Mouse (Mus musculus) intestine, embryonic 16.5 days (tissue): ENCODE measurements at regions not wholly inside any gene's neighbourhood (a gene's known extent, or its start where the extent isn't known, plus 50 kb on each side); places are given as distances from the start of the nearest gene placed in this dataset.

ENCODE experiments used
- ATAC-seq: fragments of 200-750 bp; cut with Nextera tagmentation; 2 replicates; pipeline ENCODE4 v1.8.0; 2017; ENCODE audit warnings: moderate TSS enrichment, moderate library complexity
- H3K27ac ChIP-seq: fragments of 300-500 bp; sonication (generic); 2 replicates; pipeline ENCODE4 v1.5.1; 2014; ENCODE audit warnings: mild to moderate bottlenecking, low read length
- H3K27me3 ChIP-seq: fragments of 300-500 bp; sonication (generic); replicated peaks from 2 replicates; pipeline ENCODE4 v1.6.1; 2014; ENCODE audit warnings: low read length, control low read depth, mixed read lengths; ENCODE audit not compliant: control insufficient read depth, insufficient read depth
- H3K36me3 ChIP-seq: fragments of 300-500 bp; sonication (generic); 2 replicates; pipeline ENCODE4 v1.6.1; 2014; ENCODE audit warnings: low read length, control low read depth; ENCODE audit not compliant: control insufficient read depth, insufficient read depth
- H3K4me1 ChIP-seq: fragments of 300-500 bp; sonication (generic); 2 replicates; pipeline ENCODE4 v1.6.1; 2014; ENCODE audit warnings: low read length, control low read depth, mixed read lengths; ENCODE audit not compliant: control insufficient read depth, insufficient read depth
- H3K4me2 ChIP-seq: fragments of 300-500 bp; sonication (generic); 2 replicates; pipeline ENCODE4 v1.6.1; 2014; ENCODE audit warnings: low read depth, low read length, control low read depth
- H3K4me3 ChIP-seq: fragments of 300-500 bp; sonication (generic); 2 replicates; pipeline ENCODE4 v1.5.1; 2014; ENCODE audit warnings: mild to moderate bottlenecking, low read length
- H3K9ac ChIP-seq: fragments of 300-500 bp; sonication (generic); 2 replicates; pipeline ENCODE4 v1.6.1; 2014; ENCODE audit warnings: low read depth, low read length
- H3K9me3 ChIP-seq: fragments of 300-500 bp; sonication (generic); 2 replicates; pipeline ENCODE4 v1.6.1; 2016; ENCODE audit warnings: low read length, control low read depth; ENCODE audit not compliant: control insufficient read depth
- WGBS: fragments of 180-500 bp; shearing (Covaris S2); extraction: QIAGEN DNeasy Blood & Tissue Kit; methylation state at CpG from one replicate; pipeline ENCODE4 v1.1.7; 2014; 5-methylcytosine and 5-hydroxymethylcytosine counted together

DNA sequence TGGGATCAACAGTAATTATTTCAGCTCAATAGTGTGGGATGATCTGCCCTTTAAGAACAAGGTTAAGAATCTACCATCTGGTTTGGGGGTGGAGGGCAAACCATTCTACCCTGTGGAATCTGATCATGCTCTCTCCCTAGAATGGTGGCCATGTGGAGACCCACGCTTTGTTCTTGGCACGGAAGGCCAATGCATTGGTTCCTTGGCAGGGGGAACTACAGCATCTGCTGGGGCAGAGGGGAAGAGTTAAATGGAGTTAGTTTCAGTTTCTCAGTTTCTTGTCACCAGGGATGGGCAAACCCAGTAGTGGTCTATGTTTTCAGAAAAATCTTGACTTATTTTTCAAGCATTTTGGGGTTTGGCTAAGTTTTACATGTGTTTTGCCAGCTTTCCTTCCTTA is 174.5 kb downstream of the Enc1 start:
- WGBS, result 95% methylated on average over 2 of the region's 2 CpGs
- no peak for ATAC-seq
- H3K4me3 ChIP-seq, result no peak overlapping the region

DNA sequence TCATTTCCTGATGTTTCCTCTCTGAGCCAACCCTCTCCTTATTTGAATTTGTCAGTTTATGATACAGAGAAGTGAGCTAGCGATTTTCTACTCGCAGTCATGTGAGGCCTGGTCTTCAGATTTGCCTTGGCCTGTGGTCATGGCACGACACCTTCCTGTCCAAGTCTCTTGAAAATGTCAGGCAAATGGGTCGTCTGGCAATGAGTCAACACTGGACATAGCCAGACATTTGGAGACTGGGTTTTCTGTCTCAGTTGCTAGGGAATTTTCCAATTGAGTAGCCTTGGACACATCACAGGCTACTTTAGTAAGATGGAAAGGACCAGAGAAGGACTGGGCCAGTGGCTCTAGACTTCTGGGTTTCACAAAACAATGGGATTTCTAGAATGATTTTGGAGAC is 171.2 kb downstream of the Enc1 start:
- no peak overlapping the region for H3K4me2 ChIP-seq
- no peaks in the 10 kb centered on the region for H3K9me3 ChIP-seq
- H3K36me3 ChIP-seq, result no peaks in the 10 kb centered on the region
- H3K27ac ChIP-seq, result no peak overlapping the region
- H3K27me3 ChIP-seq, result no peaks in the 10 kb centered on the region
- H3K9ac ChIP-seq, result no peak overlapping the region
- no peaks in the 10 kb centered on the region for H3K4me1 ChIP-seq
- H3K4me3 ChIP-seq, result no peak overlapping the region
- WGBS, result 76% methylated on average over 4 of the region's 4 CpGs
- ATAC-seq, result no peak

More for the DNA sequence above, 174.5 kb downstream of the Enc1 start:
- H3K4me2 ChIP-seq, result no peak overlapping the region
- H3K4me1 ChIP-seq, result no peaks in the 10 kb centered on the region
- H3K9ac ChIP-seq, result no peak overlapping the region
- no peaks in the 10 kb centered on the region for H3K9me3 ChIP-seq
- H3K27ac ChIP-seq, result no peak overlapping the region
- H3K36me3 ChIP-seq, result no peaks in the 10 kb centered on the region
- H3K27me3 ChIP-seq, result no peaks in the 10 kb centered on the region

DNA sequence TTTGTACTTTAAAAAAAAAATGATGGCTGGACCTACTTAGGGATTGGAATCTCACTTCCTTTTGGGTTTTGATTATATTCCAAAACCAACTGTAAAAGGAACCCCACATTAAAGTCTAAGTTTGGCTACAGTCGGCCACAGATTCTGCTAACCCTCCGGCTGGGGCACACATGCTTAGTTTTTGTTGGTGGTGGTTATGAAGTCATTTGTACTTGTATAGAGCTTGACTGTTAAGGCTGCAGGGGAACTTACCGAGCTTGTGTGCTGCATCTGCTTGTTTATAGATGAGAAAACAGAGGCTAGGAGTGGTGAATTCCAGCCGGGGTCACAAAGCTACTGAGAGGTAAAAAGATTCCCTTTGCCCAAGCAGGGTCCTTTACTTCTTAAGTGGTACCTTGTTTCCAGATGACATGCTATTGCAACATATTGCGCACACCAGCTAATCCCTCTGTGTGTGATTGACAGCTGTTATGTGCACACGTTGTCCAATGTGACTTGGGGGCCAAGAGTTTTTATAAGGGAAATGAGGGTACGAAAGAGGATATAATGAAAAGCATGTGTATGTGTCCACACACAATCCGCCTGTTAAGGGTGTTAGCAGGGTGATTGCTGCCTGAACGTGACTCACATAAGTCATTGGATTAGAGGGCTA is 169.8 kb downstream of the Enc1 start:
- WGBS, result 70% methylated on average over 9 of the region's 9 CpGs
- no peaks in the 10 kb centered on the region for H3K27me3 ChIP-seq
- no peak overlapping the region for H3K9ac ChIP-seq
- H3K27ac ChIP-seq, result no peak overlapping the region
- no peak overlapping the region for H3K4me2 ChIP-seq
- no peak overlapping the region for H3K4me3 ChIP-seq
- H3K4me1 ChIP-seq, result peaks cover 4% of the 10 kb centered on the region; the same call in 1 of the 2 replicates
- no peaks in the 10 kb centered on the region for H3K36me3 ChIP-seq
- no peaks in the 10 kb centered on the region for H3K9me3 ChIP-seq
- no peak for ATAC-seq

DNA sequence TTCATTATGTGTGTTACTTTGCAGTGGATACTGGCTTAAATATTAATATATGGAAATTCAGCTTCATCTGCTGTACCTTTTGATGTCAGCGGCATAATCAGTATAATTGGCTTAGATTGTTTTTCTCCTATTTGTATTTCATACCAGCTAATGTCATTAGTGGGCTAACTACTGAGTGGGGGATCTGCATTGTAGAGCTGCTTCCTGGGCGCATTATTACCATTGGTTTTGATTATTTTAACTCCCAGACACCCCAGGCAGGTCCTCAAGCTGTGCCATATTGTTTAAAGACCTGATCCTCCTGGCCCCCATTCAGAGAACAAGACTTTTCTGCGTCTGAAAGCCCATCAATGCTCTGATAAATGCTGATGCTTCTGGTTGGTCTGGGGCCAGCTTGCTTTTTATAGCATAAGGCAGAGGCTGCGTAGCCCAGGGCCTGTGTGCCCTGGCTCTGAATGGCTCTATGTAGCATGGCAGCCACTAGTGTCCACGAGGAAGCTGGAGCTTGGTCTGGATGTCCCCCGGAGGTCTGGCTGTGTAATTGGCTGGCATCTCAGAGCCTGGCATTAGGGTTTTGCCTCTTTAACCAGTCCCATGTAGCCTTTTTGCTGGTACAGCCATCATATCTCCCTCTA is 169.1 kb downstream of the Enc1 start:
- WGBS, result 67% methylated on average over 6 of the region's 6 CpGs
- peaks cover 4% of the 10 kb centered on the region; the same call in 1 of the 2 replicates for H3K4me1 ChIP-seq
- no peaks in the 10 kb centered on the region for H3K27me3 ChIP-seq
- no peaks in the 10 kb centered on the region for H3K9me3 ChIP-seq
- H3K27ac ChIP-seq, result no peak overlapping the region
- no peak for ATAC-seq
- no peaks in the 10 kb centered on the region for H3K36me3 ChIP-seq
- H3K4me2 ChIP-seq, result no peak overlapping the region
- no peak overlapping the region for H3K9ac ChIP-seq
- no peak overlapping the region for H3K4me3 ChIP-seq

DNA sequence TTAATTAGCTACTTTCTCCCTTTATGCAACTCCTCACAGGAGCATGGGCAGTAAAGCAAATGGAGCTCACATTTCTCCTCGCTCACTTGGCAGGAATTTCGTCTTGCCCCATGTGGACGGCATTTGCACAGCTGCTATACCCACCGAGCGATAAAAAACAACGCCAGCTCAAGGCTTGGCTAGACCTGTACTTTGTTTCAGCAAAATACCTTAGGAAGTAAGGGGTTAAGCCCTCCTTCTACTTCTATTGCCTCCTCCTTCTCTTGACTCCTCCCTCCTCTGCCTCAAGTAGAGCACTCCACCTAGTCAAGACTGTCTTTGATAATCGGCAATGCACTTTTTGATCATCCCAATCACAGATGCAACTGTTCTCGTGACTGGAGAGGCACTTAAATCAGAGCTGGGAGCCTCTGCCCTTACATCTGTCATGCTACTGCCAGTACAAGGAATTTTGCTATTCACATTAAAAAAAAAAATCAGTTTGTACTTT is 168.4 kb downstream of the Enc1 start:
- no peaks in the 10 kb centered on the region for H3K27me3 ChIP-seq
- no peak overlapping the region for H3K9ac ChIP-seq

DNA sequence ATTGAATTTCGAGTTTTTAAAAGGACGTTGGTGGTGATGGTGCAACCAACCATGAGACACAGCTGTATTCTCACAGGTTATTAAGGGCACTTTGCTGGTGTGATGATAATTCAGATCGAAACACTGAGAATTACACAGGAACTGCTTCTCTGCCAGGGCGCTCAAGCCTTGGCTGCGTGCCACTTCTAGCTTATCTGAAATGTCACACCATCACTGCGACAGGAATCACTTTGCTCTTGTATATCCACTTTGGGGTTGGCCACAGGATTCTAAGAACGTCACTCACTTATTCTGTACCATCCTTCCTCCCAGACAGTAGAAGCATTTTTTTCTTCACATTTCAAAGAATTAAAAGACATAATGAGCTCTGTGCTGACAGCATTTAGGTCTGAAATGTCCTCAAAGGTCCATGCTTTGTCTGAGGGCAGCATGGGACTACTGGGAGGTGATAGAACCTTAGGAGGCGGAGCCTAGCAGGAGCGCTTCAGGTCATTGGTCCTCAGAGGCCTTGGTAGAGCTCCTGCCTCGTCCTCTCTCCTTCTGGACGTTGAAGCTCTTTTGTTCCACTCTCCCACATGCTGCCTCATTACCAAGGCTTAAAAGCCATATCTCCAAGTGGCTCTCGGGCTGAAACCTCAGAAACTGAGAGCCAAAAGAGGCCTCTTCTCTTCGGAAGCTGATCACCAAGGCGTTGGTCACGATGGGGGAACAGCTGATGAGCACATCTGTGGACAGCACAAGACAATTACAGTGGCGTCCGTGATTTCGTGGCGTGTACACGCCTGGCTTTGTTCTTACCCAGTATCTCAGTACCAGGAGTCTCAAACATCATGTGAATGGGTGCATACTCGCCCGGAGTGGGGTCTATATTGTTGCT is 167.7 kb downstream of the Enc1 start:
- no peak overlapping the region for H3K4me3 ChIP-seq
- ATAC-seq, result no peak
- no peaks in the 10 kb centered on the region for H3K9me3 ChIP-seq
- no peak overlapping the region for H3K4me2 ChIP-seq
- WGBS, result 74% methylated on average over 22 of the region's 22 CpGs
- no peak overlapping the region for H3K9ac ChIP-seq
- H3K27ac ChIP-seq, result no peak overlapping the region
- H3K4me1 ChIP-seq, result peaks cover 4% of the 10 kb centered on the region; the same call in 1 of the 2 replicates
- no peaks in the 10 kb centered on the region for H3K36me3 ChIP-seq
- no peaks in the 10 kb centered on the region for H3K27me3 ChIP-seq

More for the DNA sequence above, 168.4 kb downstream of the Enc1 start:
- no peaks in the 10 kb centered on the region for H3K36me3 ChIP-seq
- ATAC-seq, result no peak
- H3K4me1 ChIP-seq, result peaks cover 4% of the 10 kb centered on the region; the same call in 1 of the 2 replicates
- no peaks in the 10 kb centered on the region for H3K9me3 ChIP-seq
- WGBS, result 75% methylated on average over 8 of the region's 8 CpGs
- H3K27ac ChIP-seq, result no peak overlapping the region
- H3K4me2 ChIP-seq, result no peak overlapping the region
- H3K4me3 ChIP-seq, result no peak overlapping the region

DNA sequence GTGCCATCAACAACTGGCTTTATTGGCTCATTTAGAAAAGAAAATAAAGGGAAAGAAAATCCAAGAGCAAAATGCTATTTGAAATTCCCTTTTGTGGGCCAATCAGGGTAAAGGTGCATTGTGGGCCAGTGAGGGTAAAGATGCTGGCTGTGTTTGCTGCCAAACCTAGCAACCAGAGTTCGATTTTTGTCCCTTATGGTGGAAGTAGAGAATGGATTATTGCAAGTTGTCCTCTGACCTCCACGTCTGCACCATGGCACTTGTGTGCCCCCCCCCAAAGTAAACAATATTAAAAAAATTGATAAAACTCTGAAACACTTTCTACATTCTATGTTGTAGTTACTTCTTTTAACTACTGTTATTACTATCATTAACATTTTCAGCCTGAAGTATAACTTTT is 166.9 kb downstream of the Enc1 start:
- no peaks in the 10 kb centered on the region for H3K9me3 ChIP-seq
- 59% methylated on average over 2 of the region's 2 CpGs for WGBS

DNA sequence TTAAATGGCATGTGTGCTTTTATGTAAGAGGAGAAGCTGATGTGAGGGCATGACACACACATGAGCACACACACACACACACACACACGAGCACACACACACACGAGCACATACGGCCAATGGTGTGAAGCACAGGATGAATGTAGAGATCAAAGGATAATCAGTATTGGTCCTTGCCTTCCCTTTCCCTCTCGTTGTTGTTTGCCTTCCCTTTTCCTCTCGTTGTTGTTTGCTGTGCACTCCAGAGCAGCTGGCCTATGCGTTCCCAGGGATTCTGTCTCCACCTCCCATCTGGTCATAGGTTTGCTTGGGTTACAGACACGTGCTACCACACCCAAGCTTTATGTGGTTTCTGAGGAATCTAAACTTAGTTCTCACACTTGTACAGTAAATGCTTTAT is 165.8 kb downstream of the Enc1 start:
- H3K4me2 ChIP-seq, result no peak overlapping the region
- H3K9ac ChIP-seq, result no peak overlapping the region
- WGBS, result 39% methylated on average over 7 of the region's 7 CpGs
- peak; percentile 58; the same call in 1 of the 2 replicates for ATAC-seq
- H3K27ac ChIP-seq, result no peak overlapping the region
- no peaks in the 10 kb centered on the region for H3K27me3 ChIP-seq
- no peak overlapping the region for H3K4me3 ChIP-seq
- no peaks in the 10 kb centered on the region for H3K9me3 ChIP-seq
- no peaks in the 10 kb centered on the region for H3K36me3 ChIP-seq
- H3K4me1 ChIP-seq, result peaks cover 4% of the 10 kb centered on the region; the same call in 1 of the 2 replicates

More for the DNA sequence above, 166.9 kb downstream of the Enc1 start:
- Histone ChIP-seq H3K27me3 (no peaks in the 10 kb centered on the region), H3K4me2 (no peak overlapping the region), H3K4me1 (peaks cover 4% of the 10 kb centered on the region; the same call in 1 of the 2 replicates), H3K4me3 (no peak overlapping the region), H3K27ac (no peak overlapping the region), H3K36me3 (no peaks in the 10 kb centered on the region), H3K9ac (no peak overlapping the region)
- ATAC-seq, result no peak

DNA sequence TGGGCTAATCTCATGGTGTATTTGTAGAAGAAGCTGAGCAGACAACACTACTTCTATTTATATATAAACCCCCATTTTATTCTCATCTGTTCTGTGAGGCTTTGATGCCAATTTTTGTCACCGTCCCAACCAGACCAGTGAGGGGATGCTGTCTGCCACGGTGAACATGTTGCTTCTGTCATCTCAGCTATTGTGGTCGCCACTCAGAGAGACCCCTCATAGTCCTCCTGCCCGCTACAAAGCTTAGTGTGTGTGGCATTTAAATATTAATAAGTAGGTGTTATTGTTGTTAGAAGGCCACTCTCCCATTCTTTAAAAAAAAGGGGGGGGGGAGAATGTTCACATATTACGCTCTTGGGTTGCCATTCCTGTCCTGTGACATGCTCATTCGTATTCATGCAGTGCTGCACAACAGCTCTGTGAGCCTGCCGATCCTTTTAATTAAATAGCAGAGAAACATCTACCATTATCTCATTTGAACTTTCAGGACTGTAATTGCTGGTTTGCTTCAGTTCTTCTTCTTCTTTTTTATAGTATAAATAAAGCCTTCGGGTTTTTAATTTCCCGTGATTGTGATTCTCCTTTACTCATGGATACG is 161.4 kb downstream of the Enc1 start:
- Histone ChIP-seq H3K9ac (no peak overlapping the region), H3K9me3 (no peaks in the 10 kb centered on the region), H3K4me1 (peaks cover 4% of the 10 kb centered on the region; the same call in 1 of the 2 replicates), H3K36me3 (no peaks in the 10 kb centered on the region), H3K4me2 (no peak overlapping the region), H3K27ac (no peak overlapping the region), H3K4me3 (no peak overlapping the region), H3K27me3 (no peaks in the 10 kb centered on the region)
- 85% methylated on average over 10 of the region's 10 CpGs for WGBS
- no peak for ATAC-seq
